Mouse (Mus musculus) G1E (cell line): ENCODE results near the gene Pdia4. TPM values are rescaled to one million over a fixed set of nuclear protein-coding genes. Genes with fewer than 3 reads are reported as not detected.
A peak's percentile ranks its signal among the peaks of the same experiment; 100 is the strongest.
"Not testable (repeated sequence)": the region's sequence is repeated elsewhere in the genome, so short reads cannot be mapped to it uniquely, and the experiment has no call there.

Source experiments
- ATAC-seq: 2 replicates; pipeline ENCODE4 v1.8.0; 2016; ENCODE audit warnings: mild to moderate bottlenecking; ENCODE audit not compliant: insufficient number of reproducible peaks, poor library complexity, low FRiP score, severe bottlenecking; ENCODE audit errors: extremely low read depth
- DNase-seq: peaks from one replicate; pipeline ENCODE4 v3.0.0; 2012; ENCODE audit warnings: low spot score
- H3K27me3 ChIP-seq: 2 replicates; pipeline ENCODE4 v1.6.1; 2012; ENCODE audit warnings: mild to moderate bottlenecking, low read length, inconsistent platforms; ENCODE audit not compliant: insufficient read depth
- H3K36me3 ChIP-seq: replicated peaks from 2 replicates; pipeline ENCODE3; 2012; ENCODE audit warnings: mild to moderate bottlenecking, inconsistent platforms
- H3K4me1 ChIP-seq: 2 replicates; pipeline ENCODE4 v1.6.1; 2012; ENCODE audit warnings: low read depth, low read length, inconsistent platforms, mixed read lengths; ENCODE audit not compliant: insufficient read depth
- H3K4me3 ChIP-seq: 2 replicates; pipeline ENCODE4 v1.5.1; 2012; ENCODE audit warnings: low read depth, mild to moderate bottlenecking, inconsistent platforms, low read length, moderate library complexity, mixed read lengths
- H3K9me3 ChIP-seq: replicated peaks from 2 replicates; pipeline ENCODE4 v1.6.1; 2012; ENCODE audit warnings: inconsistent platforms
- polyA plus RNA-seq: library from polyadenylated mRNA; stranded (reverse); fragments of >175 nt; gene quantifications from 2 replicates; pipeline ENCODE4 v1.2.3, GENCODE M21; 2012
- total RNA-seq, 2 experiments: library from RNA; stranded (forward) in 1 of 2; stranded (reverse) in 1 of 2; fragments of 200-1000 nt in 1 of 2; fragments of >200 nt in 1 of 2; fragmentation: Nextera tagmentation in 1 of 2; gene quantifications; 2 replicates each; pipeline ENCODE4 v1.2.3; 2014 to 2017

The Pdia4 gene
- total and polyA plus RNA-seq, 3 experiments = 5.0 to 95.8 (median 46.6) TPM

DNA sequence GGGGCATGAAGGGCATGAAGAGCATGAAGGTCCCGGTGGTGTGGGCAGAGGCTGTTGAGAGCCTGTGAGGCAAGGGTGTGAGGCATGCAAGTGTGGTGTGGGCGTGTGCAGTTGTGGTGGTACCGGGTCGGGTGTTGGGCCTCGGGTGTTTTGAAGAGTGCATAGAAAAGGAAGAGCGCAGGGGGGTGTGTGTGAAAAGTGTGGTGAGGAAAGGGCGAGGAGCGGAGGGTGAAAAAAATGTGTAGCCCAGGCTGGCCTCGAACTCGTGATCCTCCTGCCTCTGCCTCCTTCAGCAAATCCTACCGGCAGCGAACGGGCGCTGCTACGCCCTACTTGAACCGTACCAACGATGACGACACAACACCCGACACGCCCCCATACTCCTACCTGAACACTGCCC lies 45.9 kb downstream of the Pdia4 start:
- not testable (repeated sequence) for H3K9me3 ChIP-seq, DNase-seq, H3K36me3 ChIP-seq, H3K4me1 ChIP-seq, H3K4me3 ChIP-seq, ATAC-seq, H3K27me3 ChIP-seq

DNA sequence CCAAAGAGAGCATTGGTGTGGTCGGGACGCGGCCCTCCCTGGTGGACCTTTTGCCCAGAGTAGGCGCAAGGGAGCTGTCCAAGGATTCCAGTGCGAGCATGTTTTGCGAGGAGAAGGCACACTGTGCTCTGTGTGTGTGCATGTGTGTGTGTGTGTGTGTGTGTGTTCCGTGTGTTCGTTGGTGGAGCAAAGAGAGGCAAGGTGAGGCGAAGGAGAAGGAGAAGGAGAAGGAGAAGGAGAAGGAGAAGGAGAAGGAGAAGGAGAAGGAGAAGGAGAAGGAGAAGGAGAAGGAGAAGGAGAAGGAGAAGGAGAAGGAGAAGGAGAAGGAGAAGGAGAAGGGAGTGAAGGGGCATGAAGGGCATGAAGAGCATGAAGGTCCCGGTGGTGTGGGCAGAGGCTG lies 50.5 kb downstream of the Pdia4 start:
- not testable (repeated sequence) for H3K9me3 ChIP-seq, ATAC-seq, H3K4me3 ChIP-seq, DNase-seq, H3K27me3 ChIP-seq, H3K4me1 ChIP-seq, H3K36me3 ChIP-seq

DNA sequence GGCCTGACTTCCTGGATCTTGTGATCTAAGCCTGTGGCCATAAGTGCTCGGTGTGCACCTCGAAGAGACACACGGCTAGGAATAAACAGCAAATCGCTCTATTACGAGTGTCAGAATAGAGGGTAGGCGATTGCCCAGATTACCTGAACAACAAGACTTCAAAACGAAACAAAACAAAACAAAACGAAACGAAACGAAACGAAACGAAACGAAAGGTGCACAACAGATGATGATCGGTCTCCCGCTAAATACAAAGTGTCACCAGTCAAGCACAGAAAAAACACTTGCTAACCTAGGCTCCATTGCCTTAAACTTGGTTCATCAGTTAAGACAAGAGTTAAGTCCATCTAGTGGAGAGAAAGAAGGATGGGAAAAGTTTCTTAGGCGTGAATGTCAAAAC lies 53.8 kb downstream of the Pdia4 start:
- H3K36me3 ChIP-seq, H3K9me3 ChIP-seq, H3K27me3 ChIP-seq, DNase-seq, H3K4me3 ChIP-seq, H3K4me1 ChIP-seq, ATAC-seq: not testable (repeated sequence)

DNA sequence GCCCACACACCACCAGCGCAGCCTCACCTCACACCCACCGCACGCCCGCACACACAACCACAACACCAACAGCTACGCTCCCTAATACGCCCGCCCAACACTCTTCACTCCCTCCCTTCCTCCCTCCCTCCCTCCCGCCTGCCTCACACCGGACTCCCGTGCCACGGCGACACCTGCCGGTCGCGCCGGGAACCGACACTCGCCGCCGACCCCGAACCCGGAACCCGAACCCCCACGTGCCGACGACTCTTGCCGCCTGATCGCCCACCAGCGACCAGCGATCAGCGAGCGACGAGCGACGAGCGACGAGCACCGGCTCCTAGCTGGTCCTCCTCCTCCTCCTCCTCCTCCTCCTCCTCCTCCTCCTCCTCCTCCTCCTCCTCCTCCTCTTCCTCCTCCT lies 55.4 kb downstream of the Pdia4 start:
- not testable (repeated sequence) for ATAC-seq, H3K4me1 ChIP-seq, DNase-seq, H3K27me3 ChIP-seq, H3K36me3 ChIP-seq, H3K9me3 ChIP-seq, H3K4me3 ChIP-seq

DNA sequence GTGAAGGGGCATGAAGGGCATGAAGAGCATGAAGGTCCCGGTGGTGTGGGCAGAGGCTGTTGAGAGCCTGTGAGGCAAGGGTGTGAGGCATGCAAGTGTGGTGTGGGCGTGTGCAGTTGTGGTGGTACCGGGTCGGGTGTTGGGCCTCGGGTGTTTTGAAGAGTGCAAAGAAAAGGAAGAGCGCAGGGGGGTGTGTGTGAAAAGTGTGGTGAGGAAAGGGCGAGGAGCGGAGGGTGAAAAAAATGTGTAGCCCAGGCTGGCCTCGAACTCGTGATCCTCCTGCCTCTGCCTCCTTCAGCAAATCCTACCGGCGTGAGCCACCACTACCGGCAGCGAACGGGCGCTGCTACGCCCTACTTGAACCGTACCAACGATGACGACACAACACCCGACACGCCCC lies 55.8 kb downstream of the Pdia4 start:
- not testable (repeated sequence) for DNase-seq, H3K4me3 ChIP-seq, ATAC-seq, H3K9me3 ChIP-seq, H3K27me3 ChIP-seq, H3K4me1 ChIP-seq, H3K36me3 ChIP-seq

DNA sequence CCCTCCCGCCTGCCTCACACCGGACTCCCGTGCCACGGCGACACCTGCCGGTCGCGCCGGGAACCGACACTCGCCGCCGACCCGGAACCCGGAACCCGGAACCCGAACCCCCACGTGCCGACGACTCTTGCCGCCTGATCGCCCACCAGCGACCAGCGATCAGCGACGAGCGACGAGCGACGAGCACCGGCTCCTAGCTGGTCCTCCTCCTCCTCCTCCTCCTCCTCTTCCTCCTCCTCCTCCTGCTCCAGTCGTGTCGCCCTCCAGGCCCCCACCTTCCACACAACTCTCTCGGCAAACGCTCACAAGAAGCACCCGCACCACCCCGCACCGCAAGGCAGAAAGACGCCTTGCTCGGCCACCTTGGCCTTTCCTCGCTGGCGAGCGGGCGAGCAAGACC lies 60.1 kb downstream of the Pdia4 start:
- not testable (repeated sequence) for DNase-seq, H3K4me1 ChIP-seq, H3K4me3 ChIP-seq, H3K27me3 ChIP-seq, H3K36me3 ChIP-seq, H3K9me3 ChIP-seq, ATAC-seq

DNA sequence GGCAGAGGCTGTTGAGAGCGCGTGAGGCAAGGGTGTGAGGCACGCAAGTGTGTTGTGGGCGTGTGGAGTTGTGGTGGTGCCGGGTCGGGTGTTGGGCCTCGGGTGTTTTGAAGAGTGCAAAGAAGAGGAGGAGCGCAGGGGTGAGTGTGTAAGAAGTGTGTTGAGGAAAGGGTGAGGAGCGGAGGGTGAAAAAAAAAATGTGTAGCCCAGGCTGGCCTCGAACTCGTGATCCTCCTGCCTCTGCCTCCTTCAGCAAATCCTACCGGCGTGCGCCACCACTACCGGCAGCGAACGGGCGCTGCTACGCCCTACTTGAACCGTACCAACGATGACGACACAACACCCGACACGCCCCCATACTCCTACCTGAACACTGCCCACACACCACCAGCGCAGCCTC lies 64.9 kb downstream of the Pdia4 start:
- H3K9me3 ChIP-seq, H3K27me3 ChIP-seq, DNase-seq, ATAC-seq, H3K36me3 ChIP-seq, H3K4me1 ChIP-seq: not testable (repeated sequence)
- H3K4me3 ChIP-seq = peak overlapping the region; percentile 46; the same call in 1 of the 2 replicates

DNA sequence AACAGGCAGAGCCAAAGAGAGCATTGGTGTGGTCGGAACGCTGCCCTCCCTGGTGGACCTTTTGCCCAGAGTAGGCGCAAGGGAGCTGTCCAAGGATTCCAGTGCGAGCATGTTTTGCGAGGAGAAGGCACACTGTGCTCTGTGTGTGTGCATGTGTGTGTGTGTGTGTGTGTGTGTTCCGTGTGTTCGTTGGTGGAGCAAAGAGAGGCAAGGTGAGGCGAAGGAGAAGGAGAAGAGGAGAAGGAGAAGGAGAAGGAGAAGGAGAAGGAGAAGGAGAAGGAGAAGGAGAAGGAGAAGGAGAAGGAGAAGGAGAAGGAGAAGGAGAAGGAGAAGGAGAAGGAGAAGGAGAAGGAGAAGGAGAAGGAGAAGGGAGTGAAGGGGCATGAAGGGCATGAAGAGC lies 65.3 kb downstream of the Pdia4 start:
- DNase-seq, H3K36me3 ChIP-seq, H3K9me3 ChIP-seq, H3K4me1 ChIP-seq, H3K4me3 ChIP-seq, ATAC-seq, H3K27me3 ChIP-seq: not testable (repeated sequence)

Other genes with a start within 250 kb of the Pdia4 start
- 268 and 285 TPM in 2 replicates for gene Ezh2, start 218.1 kb downstream of the Pdia4 start, total RNA-seq (2014; fragmentation: Nextera tagmentation)
- gene Ezh2, start 218.1 kb downstream of the Pdia4 start, total RNA-seq (2017) = 81.1 and 97.6 TPM in 2 replicates
- 47.1 and 56.7 TPM in 2 replicates for gene Ezh2, start 218.1 kb downstream of the Pdia4 start, polyA plus RNA-seq
- 2.7 and 9.3 TPM in 2 replicates for gene Zfp786, start 17.4 kb upstream of the Pdia4 start, total RNA-seq (2014; fragmentation: Nextera tagmentation)
- 0.99 and 1.1 TPM in 2 replicates for gene Zfp786, start 17.4 kb upstream of the Pdia4 start, total RNA-seq (2017)
- gene Zfp786, start 17.4 kb upstream of the Pdia4 start, polyA plus RNA-seq = 0.20 and 0.26 TPM in 2 replicates
- 27.5 and 32.3 TPM in 2 replicates for gene Zfp398, start 22.2 kb upstream of the Pdia4 start, total RNA-seq (2014; fragmentation: Nextera tagmentation)
- gene Zfp398, start 22.2 kb upstream of the Pdia4 start, total RNA-seq (2017) = 12.6 and 15.7 TPM in 2 replicates
- 4.1 and 4.6 TPM in 2 replicates for gene Zfp398, start 22.2 kb upstream of the Pdia4 start, polyA plus RNA-seq
- gene Zfp282, start 63.8 kb upstream of the Pdia4 start, total RNA-seq (2014; fragmentation: Nextera tagmentation) = 11.1 and 14.3 TPM in 2 replicates
- gene Zfp282, start 63.8 kb upstream of the Pdia4 start, total RNA-seq (2017) = 13.3 and 13.6 TPM in 2 replicates
- gene Zfp282, start 63.8 kb upstream of the Pdia4 start, polyA plus RNA-seq = 24.6 and 24.9 TPM in 2 replicates
- 11.1 and 11.4 TPM in 2 replicates for gene Zfp212, start 107.0 kb upstream of the Pdia4 start, total RNA-seq (2014; fragmentation: Nextera tagmentation)
- 7.6 and 8.2 TPM in 2 replicates for gene Zfp212, start 107.0 kb upstream of the Pdia4 start, total RNA-seq (2017)
- gene Zfp212, start 107.0 kb upstream of the Pdia4 start, polyA plus RNA-seq = 14.0 and 16.5 TPM in 2 replicates
- 6.2 and 6.5 TPM in 2 replicates for gene Zfp956, start 140.0 kb upstream of the Pdia4 start, total RNA-seq (2014; fragmentation: Nextera tagmentation)
- 5.8 and 8.6 TPM in 2 replicates for gene Zfp956, start 140.0 kb upstream of the Pdia4 start, total RNA-seq (2017)
- gene Zfp956, start 140.0 kb upstream of the Pdia4 start, polyA plus RNA-seq = 5.5 and 8.0 TPM in 2 replicates
- gene Zfp777, start 235.5 kb upstream of the Pdia4 start, total RNA-seq (2014; fragmentation: Nextera tagmentation) = 27.4 and 28.0 TPM in 2 replicates
- 22.1 and 25.4 TPM in 2 replicates for gene Zfp777, start 235.5 kb upstream of the Pdia4 start, total RNA-seq (2017)
- 69.6 and 86.8 TPM in 2 replicates for gene Zfp777, start 235.5 kb upstream of the Pdia4 start, polyA plus RNA-seq